Mouse (Mus musculus) R1 (cell line): Measurements from ENCODE around the gene Scd2.
"Not testable (repeated sequence)": the region's sequence is repeated elsewhere in the genome, so short reads cannot be mapped to it uniquely, and the experiment has no call there.

ENCODE experiments used
- DNase-seq: peaks from one replicate; pipeline ENCODE4 v3.0.0-alpha.2; 2018; ENCODE audit warnings: low read depth, low spot score

Gene Scd2

DNA sequence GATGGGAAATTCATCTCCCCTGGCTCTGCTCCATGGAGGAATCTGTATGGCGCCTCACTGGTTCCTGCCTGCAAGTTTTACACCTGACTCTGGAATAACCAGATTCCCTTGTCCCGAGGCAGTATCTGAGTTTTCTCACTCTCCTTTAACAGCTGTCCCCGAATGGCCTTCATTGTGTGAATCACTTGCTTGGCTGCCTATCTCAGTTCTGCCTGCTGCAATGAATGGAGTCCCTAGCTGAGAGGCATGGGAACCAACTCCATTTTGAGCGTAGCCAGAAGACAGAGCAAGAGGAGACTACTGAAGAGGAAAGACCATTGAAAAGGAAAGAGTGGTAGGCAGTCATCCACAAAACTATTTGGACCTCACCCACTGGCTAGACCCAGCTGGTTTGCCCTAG lies 19.8 kb upstream of the Scd2 start:
- DNase-seq = no peak

DNA sequence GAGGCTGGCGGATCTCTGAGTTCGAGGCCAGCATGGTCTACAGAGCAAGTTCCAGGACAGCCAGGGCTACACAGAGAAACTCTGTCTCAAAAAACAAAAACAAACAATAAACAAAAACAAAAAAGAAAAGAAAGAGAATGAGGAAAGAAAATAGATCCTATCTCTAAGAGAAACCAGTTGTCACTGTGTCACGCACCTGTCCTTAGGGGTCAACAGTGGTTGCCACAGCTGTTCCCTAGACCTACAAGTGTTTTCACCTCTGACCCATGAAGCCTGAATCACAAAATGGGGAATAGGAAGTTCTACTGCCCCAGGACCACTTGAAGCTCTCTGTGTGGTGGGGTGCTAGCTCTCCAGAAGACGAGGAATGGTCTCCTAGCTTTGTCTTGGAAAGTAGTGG lies 19.0 kb upstream of the Scd2 start:
- no peak for DNase-seq

- no peak for DNase-seq
These were observed 18.1 kb upstream of the Scd2 start for GRCm38 (mm10) chr19:44275418-44275817.

DNA sequence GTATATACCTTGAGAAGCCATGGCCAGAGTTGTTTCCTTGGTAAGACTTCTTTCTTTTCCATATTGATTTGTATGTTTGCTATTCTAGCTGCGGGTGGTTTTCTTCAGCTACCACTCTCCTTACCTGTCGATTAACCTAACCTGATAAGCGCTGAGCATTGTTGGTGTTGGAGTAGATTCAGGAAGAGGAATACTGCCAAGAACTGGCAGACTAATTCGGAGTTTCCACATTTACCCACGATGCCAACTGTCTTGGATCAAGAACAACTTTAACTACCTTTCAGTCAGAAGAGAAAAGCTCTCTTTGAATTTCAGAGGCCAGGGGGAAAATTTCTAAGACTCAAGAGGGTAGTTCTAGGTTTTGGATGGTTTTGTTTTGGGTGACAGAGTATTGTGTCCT lies 16.6 kb upstream of the Scd2 start:
- no peak for DNase-seq

GRCm38 (mm10) chr19:44277931-44278330 lies 15.5 kb upstream of the Scd2 start:
- DNase-seq = no peak

GRCm38 (mm10) chr19:44280755-44281154 lies 12.7 kb upstream of the Scd2 start:
- peak; percentile 99 for DNase-seq

GRCm38 (mm10) chr19:44281825-44282447 lies 11.5 kb upstream of the Scd2 start:
- not testable (repeated sequence) for DNase-seq

- DNase-seq = peak; percentile 63
These were observed 10.8 kb upstream of the Scd2 start for GRCm38 (mm10) chr19:44282534-44283156.

GRCm38 (mm10) chr19:44283157-44284024 lies 10.1 kb upstream of the Scd2 start:
- no peak for DNase-seq

DNA sequence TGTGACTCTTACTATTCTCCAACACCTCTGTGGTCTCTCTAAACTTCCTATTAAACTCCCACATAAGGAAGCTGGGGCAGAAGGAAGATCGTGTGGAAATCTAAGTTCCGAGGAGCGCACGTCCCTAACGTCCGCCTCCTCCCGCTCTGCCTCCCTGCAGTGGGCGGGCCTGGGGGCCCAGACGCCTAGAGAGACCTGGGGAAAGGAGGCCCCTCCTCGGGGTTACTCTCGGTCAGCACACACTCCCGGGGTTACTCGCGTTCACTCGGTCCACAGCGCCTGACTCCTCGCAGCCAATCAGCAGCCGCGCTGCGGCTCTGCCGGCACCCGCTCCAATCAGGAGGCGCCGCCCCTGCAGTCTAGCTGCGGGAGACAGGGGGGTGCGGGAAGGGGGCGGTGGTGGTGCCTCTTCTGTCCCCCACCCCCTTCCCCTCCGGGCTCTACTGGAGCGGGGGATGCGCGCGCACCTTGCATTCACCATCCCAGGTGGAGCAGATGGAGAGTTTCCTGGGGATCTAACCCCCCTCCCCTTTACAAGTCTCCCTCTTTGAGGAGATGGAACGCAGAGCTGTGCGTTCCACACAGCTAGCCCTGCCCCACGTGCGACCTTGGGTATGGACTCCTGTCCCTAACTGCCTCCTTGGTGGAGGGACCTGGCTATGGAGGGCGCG lies 9.3 kb upstream of the Scd2 start:
- peak; percentile 98 for DNase-seq

GRCm38 (mm10) chr19:44284723-44285122 lies 8.8 kb upstream of the Scd2 start:
- DNase-seq = no peak

DNA sequence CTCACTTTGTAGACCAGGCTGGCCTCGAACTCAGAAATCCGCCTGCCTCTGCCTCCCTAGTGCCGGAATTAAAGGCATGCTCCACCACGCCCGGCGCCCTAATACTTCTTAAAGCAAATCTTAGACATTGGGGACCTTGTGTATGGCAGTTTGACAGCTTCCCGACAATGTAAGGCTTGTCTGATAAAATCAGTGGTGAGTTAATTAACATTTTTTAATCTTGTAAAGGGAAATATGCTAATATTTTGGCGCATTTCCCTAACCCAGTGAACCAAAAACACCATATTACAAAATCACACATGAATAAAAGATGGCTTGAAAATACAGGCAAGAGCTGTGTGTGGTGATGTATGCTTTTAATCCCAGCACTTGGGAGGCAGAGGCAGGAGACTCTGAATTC lies 7.9 kb upstream of the Scd2 start:
- DNase-seq = no peak

DNA sequence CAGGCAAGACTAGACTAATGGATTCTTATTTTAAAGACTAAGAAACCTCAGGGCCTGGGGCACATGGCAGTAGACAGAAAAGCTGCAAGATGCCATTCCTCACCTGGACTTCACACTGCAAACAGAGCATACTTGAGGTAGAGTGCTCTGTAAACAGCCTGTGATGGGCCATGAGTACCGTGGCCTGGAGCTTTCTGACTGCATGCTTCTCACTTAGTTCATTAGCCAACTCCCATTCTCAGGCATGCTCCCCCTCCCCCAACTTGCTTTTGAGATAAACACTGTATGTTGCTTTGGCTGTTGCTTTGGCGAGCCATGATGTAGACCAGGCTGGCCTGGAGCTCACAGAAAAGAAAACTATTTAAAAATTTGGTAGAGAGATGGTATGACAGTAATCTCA lies 7.4 kb upstream of the Scd2 start:
- no peak for DNase-seq

- no peak for DNase-seq
These were observed 5.9 kb upstream of the Scd2 start for GRCm38 (mm10) chr19:44287415-44288110.

DNA sequence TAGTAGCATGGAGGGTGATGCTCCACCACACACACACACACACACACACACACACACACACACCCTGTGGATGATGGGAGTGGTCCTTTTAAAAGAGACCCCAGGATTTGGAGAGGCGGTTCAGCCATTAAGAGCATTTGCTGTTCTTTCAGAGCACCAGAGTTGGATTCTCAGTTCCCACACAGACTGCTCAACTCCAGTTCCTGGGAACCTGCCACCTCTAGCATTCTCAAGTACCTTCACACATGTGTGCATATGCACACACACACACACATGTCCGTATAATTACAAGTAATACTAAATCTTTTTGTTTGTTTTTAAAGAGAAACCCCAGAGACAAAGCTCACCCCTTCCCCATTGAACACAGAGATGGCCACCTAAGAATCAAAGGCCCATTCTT lies 1.4 kb upstream of the Scd2 start:
- no peak for DNase-seq

DNA sequence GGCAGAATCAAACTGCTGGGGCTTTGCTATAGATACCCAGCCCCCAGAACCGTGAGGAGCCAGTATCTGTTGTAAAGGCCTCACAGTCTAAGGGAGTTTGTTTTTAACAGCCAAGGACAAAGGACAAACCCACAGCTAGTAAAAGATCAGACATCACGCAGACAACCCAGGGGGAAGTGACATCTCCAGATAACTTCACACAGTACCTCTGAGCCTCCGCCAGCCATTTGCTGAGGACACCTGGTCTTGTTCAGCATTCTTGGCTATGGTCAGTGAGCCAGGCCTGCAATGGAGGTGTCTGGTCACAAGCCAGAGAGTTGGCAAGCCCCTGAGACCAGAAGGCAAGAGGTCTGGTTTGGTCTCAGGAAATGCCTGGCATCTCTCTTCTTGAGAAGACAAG lies 991 bp upstream of the Scd2 start:
- DNase-seq = no peak

GRCm38 (mm10) chr19:44293769-44294551 lies 486 bp downstream of the Scd2 start:
- DNase-seq = peak; percentile 99

DNA sequence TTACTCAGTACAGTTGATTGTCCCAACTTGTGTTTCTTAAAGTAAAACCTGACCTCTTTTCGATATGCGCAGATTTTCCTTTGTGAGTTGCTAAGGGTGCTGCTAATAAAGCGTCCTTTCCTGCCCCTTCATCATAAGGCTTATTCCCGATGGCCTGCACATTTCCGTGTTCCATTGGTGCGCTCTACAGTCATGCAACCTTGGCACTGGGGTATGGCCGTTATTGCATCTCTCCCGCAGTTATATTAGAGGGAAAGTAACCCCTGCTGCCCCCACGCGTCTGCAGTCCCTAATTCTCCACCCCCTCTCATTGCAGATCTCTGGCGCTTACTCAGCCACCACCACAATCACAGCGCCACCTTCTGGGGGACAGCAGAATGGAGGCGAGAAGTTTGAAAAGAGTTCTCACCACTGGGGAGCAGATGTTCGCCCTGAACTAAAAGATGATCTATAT lies 1.1 kb downstream of the Scd2 start:
- peak; percentile 91 for DNase-seq

GRCm38 (mm10) chr19:44295251-44295650 lies 1.8 kb downstream of the Scd2 start:
- DNase-seq = no peak

DNA sequence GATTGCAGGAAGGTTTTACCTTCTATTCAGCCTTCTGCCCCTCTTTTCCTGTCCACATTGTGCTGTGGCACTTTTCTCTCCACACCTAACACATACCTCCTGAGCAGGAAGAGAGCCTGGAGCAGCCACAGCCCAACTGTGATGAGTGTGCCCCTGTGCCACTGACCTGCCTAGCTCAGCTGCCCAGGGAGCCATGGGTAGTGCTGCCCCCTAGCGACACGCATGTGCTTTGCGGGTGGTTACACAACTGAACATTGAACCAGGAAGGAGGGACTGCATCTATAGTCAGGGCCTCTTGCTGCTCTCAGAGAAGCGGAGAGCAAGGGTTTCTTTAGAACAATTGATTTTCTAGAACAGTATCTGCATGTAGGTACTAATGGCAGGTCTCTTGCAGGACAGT lies 2.3 kb downstream of the Scd2 start:
- DNase-seq = peak; percentile 77

DNA sequence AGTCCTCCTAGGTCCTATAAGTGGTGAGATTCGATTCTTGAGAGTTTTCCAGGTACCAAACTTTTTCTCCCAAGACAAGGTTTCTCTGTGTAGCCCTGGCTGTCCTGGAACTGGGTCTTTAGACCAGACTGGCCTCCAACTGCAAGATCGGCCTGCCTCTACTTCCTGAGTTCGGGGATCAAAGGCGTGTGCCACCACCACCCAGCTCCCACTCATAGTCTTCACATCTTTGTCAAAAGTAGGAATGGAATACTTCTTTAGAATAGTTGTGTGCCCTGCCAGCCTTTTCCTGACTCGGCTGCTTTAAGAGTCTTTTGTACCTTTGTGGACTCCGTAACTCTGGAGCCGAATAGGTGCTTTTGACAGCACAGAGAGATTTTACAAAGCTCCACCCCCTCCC lies 2.7 kb downstream of the Scd2 start:
- DNase-seq = no peak
